Mouse (Mus musculus) bone marrow, adult 2 months (tissue): Measurements from ENCODE around the gene Ermard. TPM values are rescaled to one million over a fixed set of nuclear protein-coding genes. Genes with fewer than 3 reads are reported as not detected.

Experiments used
- H3K27ac ChIP-seq: fragments of 200-500 bp; 2 replicates; pipeline ENCODE4 v1.5.1; 2012; ENCODE audit warnings: low read depth, mild to moderate bottlenecking, control low read depth, inconsistent platforms, low read length; ENCODE audit not compliant: control insufficient read depth, poor library complexity, insufficient read depth
- H3K4me1 ChIP-seq: fragments of 200-500 bp; 2 replicates; pipeline ENCODE4 v1.6.1; 2011; ENCODE audit warnings: low read length; ENCODE audit not compliant: control insufficient read depth, insufficient read depth
- H3K4me3 ChIP-seq: fragments of 200-500 bp; replicated peaks from 2 replicates; pipeline ENCODE3; 2011; ENCODE audit warnings: mild to moderate bottlenecking, low read depth, low read length, control low read depth; ENCODE audit not compliant: control insufficient read depth
- CTCF ChIP-seq: fragments of 200-500 bp; IDR thresholded peaks from 2 replicates; pipeline ENCODE4 v1.5.1; 2011; ENCODE audit warnings: low read length, control low read depth; ENCODE audit not compliant: control insufficient read depth, insufficient read depth
- POLR2A ChIP-seq: fragments of 200-500 bp; IDR thresholded peaks from 2 replicates; pipeline ENCODE4 v1.6.1; 2011; ENCODE audit warnings: low read depth, mild to moderate bottlenecking, control low read depth, low read length, borderline replicate concordance; ENCODE audit not compliant: control insufficient read depth
- WGBS: fragments of 180-500 bp; shearing (Covaris S2); methylation state at CpG from one replicate; pipeline ENCODE4 v1.1.7; 2018; 5-methylcytosine and 5-hydroxymethylcytosine counted together
- polyA plus RNA-seq: library from polyadenylated mRNA; stranded (reverse); fragments of >200 nt; gene quantifications from 2 replicates; pipeline ENCODE4 v1.2.4, GENCODE M21; 2011; ENCODE audit warnings: low replicate concordance; ENCODE audit not compliant: missing spikeins, insufficient read depth, insufficient read length

The Ermard gene
- polyA plus RNA-seq, 1 experiment, result 47.5 TPM

- Histone ChIP-seq H3K4me1 (no peaks in the 10 kb centered on the region), H3K27ac (no peak overlapping the region), H3K4me3 (no peak overlapping the region)
- WGBS, result 68% methylated on average over 6 of the region's 6 CpGs
- TF ChIP-seq POLR2A (no peak), CTCF (no peak)
Observed at GRCm38 (mm10) chr17:15066066-15066465, 25.1 kb downstream of the Ermard start.

GRCm38 (mm10) chr17:15066911-15067310 lies 25.9 kb downstream of the Ermard start:
- no peak overlapping the region for H3K4me3 ChIP-seq
- TF ChIP-seq POLR2A (no peak), CTCF (no peak)
- no peaks in the 10 kb centered on the region for H3K4me1 ChIP-seq
- WGBS, result 76% methylated on average over 1 of the region's 1 CpGs
- no peak overlapping the region for H3K27ac ChIP-seq

GRCm38 (mm10) chr17:15068040-15068792 lies 27.2 kb downstream of the Ermard start:
- H3K27ac ChIP-seq, result no peak overlapping the region
- H3K4me1 ChIP-seq, result no peaks in the 10 kb centered on the region
- TF ChIP-seq POLR2A (no peak), CTCF (no peak)
- H3K4me3 ChIP-seq, result no peak overlapping the region
- 79% methylated on average over 8 of the region's 8 CpGs for WGBS

- Histone ChIP-seq H3K4me1 (no peaks in the 10 kb centered on the region), H3K4me3 (no peak overlapping the region), H3K27ac (no peak overlapping the region)
- WGBS, result 40% methylated on average over 2 of the region's 2 CpGs
- no peak for TF ChIP-seq CTCF
- TF ChIP-seq POLR2A, result no peak
Observed at GRCm38 (mm10) chr17:15069124-15069523, 28.1 kb downstream of the Ermard start.

GRCm38 (mm10) chr17:15072211-15072610 lies 31.2 kb downstream of the Ermard start:
- TF ChIP-seq POLR2A (no peak), CTCF (no peak)
- WGBS, result 79% methylated on average over 2 of the region's 2 CpGs
- H3K27ac ChIP-seq, result no peak overlapping the region
- no peaks in the 10 kb centered on the region for H3K4me1 ChIP-seq
- no peak overlapping the region for H3K4me3 ChIP-seq

- 88% methylated on average over 8 of the region's 8 CpGs for WGBS
- TF ChIP-seq POLR2A, result no peak
- no peak for TF ChIP-seq CTCF
- Histone ChIP-seq H3K27ac (no peak overlapping the region), H3K4me1 (no peaks in the 10 kb centered on the region), H3K4me3 (no peak overlapping the region)
Observed at GRCm38 (mm10) chr17:15075033-15075432, 34.0 kb downstream of the Ermard start.

- WGBS, result 56% methylated on average over 2 of the region's 2 CpGs
- no peak for TF ChIP-seq POLR2A
- H3K4me1 ChIP-seq, result no peaks in the 10 kb centered on the region
- H3K27ac ChIP-seq, result no peak overlapping the region
- H3K4me3 ChIP-seq, result no peak overlapping the region
Observed at GRCm38 (mm10) chr17:15077536-15077935, 36.5 kb downstream of the Ermard start.

GRCm38 (mm10) chr17:15084226-15084848 lies 43.3 kb downstream of the Ermard start:
- H3K27ac ChIP-seq, result no peak overlapping the region
- no peaks in the 10 kb centered on the region; the same call in 1 of the 2 replicates for H3K4me1 ChIP-seq
- TF ChIP-seq POLR2A, result no peak
- TF ChIP-seq CTCF, result no peak

GRCm38 (mm10) chr17:15085006-15085405 lies 44.0 kb downstream of the Ermard start:
- H3K27ac ChIP-seq, result no peak overlapping the region
- 68% methylated on average over 2 of the region's 2 CpGs for WGBS
- no peak overlapping the region for H3K4me3 ChIP-seq
- TF ChIP-seq CTCF (no peak), POLR2A (no peak)
- no peaks in the 10 kb centered on the region; the same call in 1 of the 2 replicates for H3K4me1 ChIP-seq

More at GRCm38 (mm10) chr17:15084226-15084848, 43.3 kb downstream of the Ermard start:
- H3K4me3 ChIP-seq, result no peak overlapping the region
- 35% methylated on average over 13 of the region's 13 CpGs for WGBS
